Mouse (Mus musculus): ENCODE data around the gene Ric8b.

Gene Ric8b

GRCm38 (mm10) chr10:84916810-84917730, at the start of gene Ric8b:
Ric8b (plus strand) TSS chr10:84917616.
- in situ Hi-C loops (cut with MboI; ENCODE audit: low pct_unique_long_range_greater_than_20kb in 1 of 2, low sequenced_read_pairs in 2 of 2, unreplicated experiment in 1 of 2): no loop called here

- in situ Hi-C loops (cut with MboI; ENCODE audit: low pct_unique_long_range_greater_than_20kb in 1 of 2, low sequenced_read_pairs in 2 of 2, unreplicated experiment in 1 of 2): no loop called here
Measured at GRCm38 (mm10) chr10:84871285-84871684, 46.1 kb upstream of the Ric8b start.

- in situ Hi-C loops (cut with MboI; ENCODE audit: low pct_unique_long_range_greater_than_20kb in 1 of 2, low sequenced_read_pairs in 2 of 2, unreplicated experiment in 1 of 2): no loop called here
Measured at GRCm38 (mm10) chr10:84871921-84872320, 45.5 kb upstream of the Ric8b start.

- in situ Hi-C loops (cut with MboI; ENCODE audit: low pct_unique_long_range_greater_than_20kb in 1 of 2, low sequenced_read_pairs in 2 of 2, unreplicated experiment in 1 of 2): no loop called here
Measured at GRCm38 (mm10) chr10:84879823-84880571, 37.4 kb upstream of the Ric8b start.

- in situ Hi-C loops (cut with MboI; ENCODE audit: low pct_unique_long_range_greater_than_20kb in 1 of 2, low sequenced_read_pairs in 2 of 2, unreplicated experiment in 1 of 2): no loop called here
Measured at GRCm38 (mm10) chr10:84882528-84882927, 34.9 kb upstream of the Ric8b start.

GRCm38 (mm10) chr10:84885341-84885884, 32.0 kb upstream of the Ric8b start:
- in situ Hi-C loops (cut with MboI; ENCODE audit: low pct_unique_long_range_greater_than_20kb in 1 of 2, low sequenced_read_pairs in 2 of 2, unreplicated experiment in 1 of 2): no loop called here

- in situ Hi-C loops (cut with MboI; ENCODE audit: low pct_unique_long_range_greater_than_20kb in 1 of 2, low sequenced_read_pairs in 2 of 2, unreplicated experiment in 1 of 2): no loop called here
Measured at GRCm38 (mm10) chr10:84886221-84886627, 31.2 kb upstream of the Ric8b start.

GRCm38 (mm10) chr10:84886785-84887184, 30.6 kb upstream of the Ric8b start:
- in situ Hi-C loops (cut with MboI; ENCODE audit: low pct_unique_long_range_greater_than_20kb in 1 of 2, low sequenced_read_pairs in 2 of 2, unreplicated experiment in 1 of 2): no loop called here

- in situ Hi-C loops (cut with MboI; ENCODE audit: low pct_unique_long_range_greater_than_20kb in 1 of 2, low sequenced_read_pairs in 2 of 2, unreplicated experiment in 1 of 2): no loop called here
Measured at GRCm38 (mm10) chr10:84889096-84889846, 28.1 kb upstream of the Ric8b start.

GRCm38 (mm10) chr10:84895810-84896358, 21.5 kb upstream of the Ric8b start:
- in situ Hi-C loops (cut with MboI; ENCODE audit: low pct_unique_long_range_greater_than_20kb in 1 of 2, low sequenced_read_pairs in 2 of 2, unreplicated experiment in 1 of 2): no loop called here

- in situ Hi-C loops (cut with MboI; ENCODE audit: low pct_unique_long_range_greater_than_20kb in 1 of 2, low sequenced_read_pairs in 2 of 2, unreplicated experiment in 1 of 2): no loop called here
Measured at GRCm38 (mm10) chr10:84896941-84897930, 20.2 kb upstream of the Ric8b start.

- in situ Hi-C loops (cut with MboI; ENCODE audit: low pct_unique_long_range_greater_than_20kb in 1 of 2, low sequenced_read_pairs in 2 of 2, unreplicated experiment in 1 of 2): no loop called here
Measured at GRCm38 (mm10) chr10:84898144-84898979, 19.1 kb upstream of the Ric8b start.

- in situ Hi-C loops (cut with MboI; ENCODE audit: low pct_unique_long_range_greater_than_20kb in 1 of 2, low sequenced_read_pairs in 2 of 2, unreplicated experiment in 1 of 2): no loop called here
Measured at GRCm38 (mm10) chr10:84901676-84902075, 15.7 kb upstream of the Ric8b start.

GRCm38 (mm10) chr10:84902213-84902612, 15.2 kb upstream of the Ric8b start:
- in situ Hi-C loops (cut with MboI; ENCODE audit: low pct_unique_long_range_greater_than_20kb in 1 of 2, low sequenced_read_pairs in 2 of 2, unreplicated experiment in 1 of 2): no loop called here

GRCm38 (mm10) chr10:84903307-84903706, 14.1 kb upstream of the Ric8b start:
- in situ Hi-C loops (cut with MboI; ENCODE audit: low pct_unique_long_range_greater_than_20kb in 1 of 2, low sequenced_read_pairs in 2 of 2, unreplicated experiment in 1 of 2): no loop called here

- in situ Hi-C loops (cut with MboI; ENCODE audit: low pct_unique_long_range_greater_than_20kb in 1 of 2, low sequenced_read_pairs in 2 of 2, unreplicated experiment in 1 of 2): no loop called here
Measured at GRCm38 (mm10) chr10:84903742-84904141, 13.7 kb upstream of the Ric8b start.
